ENCODE assay signal across 8 mouse cellular contexts in genomic region chr4:155094565-155094964, GRCm38 (mm10). TPM values are rescaled to one million over a fixed set of nuclear protein-coding genes. Genes with fewer than 3 reads are reported as not detected.
DNase-seq lines count a peak whose midpoint lies in the region; ATAC-seq and TF ChIP-seq lines count a peak whose summit lies in the region.

No protein-coding gene starts in this region.

- H3K9ac ChIP-seq in ES-E14 (ENCODE audit: insufficient read depth, low read depth, low read length, poor library complexity, severe bottlenecking) = no peak overlapping the region
- no peak overlapping the region for H3K9ac ChIP-seq in midbrain, embryonic 16.5 days (ENCODE audit: low read depth, low read length)

- H3K27ac ChIP-seq in gastrocnemius, adult 2 months = no peak overlapping the region
- H3K27ac ChIP-seq in ES-E14 (ENCODE audit: insufficient read depth, low read depth, low read length, poor library complexity, severe bottlenecking) = no peak overlapping the region
- H3K27ac ChIP-seq in midbrain, embryonic 16.5 days (ENCODE audit: low read length) = no peak overlapping the region

- peaks cover 0 to 2% of the 10 kb centered on the region in 2 experiments; a peak in 3 of 4 replicates for H3K4me1 ChIP-seq in ES-E14 (ENCODE audit: control insufficient read depth in 2 of 2, insufficient read depth in 2 of 2, low read length in 2 of 2, poor library complexity in 1 of 2)
- 0 out of 2 replicates have a peak, but pooled peaks cover 3% of the 10 kb centered on the region for H3K4me1 ChIP-seq in midbrain, embryonic 16.5 days (ENCODE audit: control insufficient read depth, insufficient read depth, low read length)

- no peaks in the 10 kb centered on the region for H3K27me3 ChIP-seq in midbrain, embryonic 16.5 days (ENCODE audit: control insufficient read depth, insufficient read depth, low read depth, low read length)

- peak; percentile 58 for DNase-seq in gastrocnemius, adult 2 months
- DNase-seq in gastrocnemius, postnatal 36 days = no peak
- peak; percentile 51 for DNase-seq in ES-E14 (ENCODE audit: low read depth, low spot score)
- peak; percentile 61 to 71 for DNase-seq in cerebellum, postnatal 25 days
- DNase-seq in heart, postnatal 14 days = peak; percentile 54 to 63
- DNase-seq in liver = peak; percentile 61
- peak; percentile 26 to 44 for DNase-seq in thymus, adult 18-20 months

- peak; percentile 40; the same call in 1 of the 2 replicates for ATAC-seq in midbrain, embryonic 16.5 days

- no peak overlapping the region for H3K4me2 ChIP-seq in midbrain, embryonic 16.5 days (ENCODE audit: low read length)

- TF ChIP-seq CTCF in gastrocnemius, adult 2 months (IDR thresholded peaks at IDR 0.05) = peak; percentile 71

- no peak overlapping the region for H3K4me3 ChIP-seq in gastrocnemius, adult 2 months
- no peak overlapping the region for H3K4me3 ChIP-seq in ES-E14 (ENCODE audit: insufficient read depth in 1 of 2, low read depth in 1 of 2, low read length in 2 of 2, poor library complexity in 1 of 2, severe bottlenecking in 1 of 2)
- H3K4me3 ChIP-seq in midbrain, embryonic 16.5 days (ENCODE audit: low read depth, low read length) = no peak overlapping the region

- H3K36me3 ChIP-seq in ES-E14 (ENCODE audit: control insufficient read depth, insufficient read depth, low read length, poor library complexity, severe bottlenecking) = peaks cover 2% of the 10 kb centered on the region; the same call in 1 of the 2 replicates
- 0 out of 2 replicates have a peak, but pooled peaks cover 2% of the 10 kb centered on the region for H3K36me3 ChIP-seq in midbrain, embryonic 16.5 days (ENCODE audit: control insufficient read depth, insufficient read depth, low read length)

- in situ Hi-C loops in ES-E14 (cut with MboI; ENCODE audit: low sequenced_read_pairs in 2 of 2, unreplicated experiment in 2 of 2) = loop anchor here (5.0 kb wide), 1 partner anchor 153 kb away; the partner anchor contains the start of gene Faap20 (in 2 of the 2)

- intact Hi-C loops in gastrocnemius, adult 2 months (cut with DNase I) = no loop called here
- intact Hi-C loops in gastrocnemius, postnatal 36 days (cut with DNase I) = loop anchor here (2.0 kb wide), 1 partner anchor 214 kb away; no protein-coding TSS in a partner anchor
- intact Hi-C loops in heart, postnatal 14 days (cut with DNase I) = loop anchor here (2.0 kb wide), 1 partner anchor 214 kb away; no protein-coding TSS in a partner anchor

- H3K9me3 ChIP-seq in ES-E14 (ENCODE audit: control insufficient read depth, insufficient read depth, low read depth, low read length) = no peaks in the 10 kb centered on the region
- H3K9me3 ChIP-seq in midbrain, embryonic 16.5 days (replicated peaks; ENCODE audit: control insufficient read depth, low read length, poor library complexity, severe bottlenecking) = no peaks in the 10 kb centered on the region

- 72% methylated on average over 3 of the region's 3 CpGs for WGBS in midbrain, embryonic 16.5 days

TF ChIP-seq in ES-E14, 5 proteins besides CTCF, POLR2A, EP300 and RAD21:
- no peak for TF ChIP-seq ZC3H11A (IDR thresholded peaks at IDR 0.05; ENCODE audit: borderline replicate concordance, low read depth, low read length)
- TF ChIP-seq HCFC1 (IDR thresholded peaks at IDR 0.05; ENCODE audit: borderline replicate concordance, insufficient read depth, low read length) = no peak
- no peak for TF ChIP-seq ZNF384 (IDR thresholded peaks at IDR 0.05; ENCODE audit: low read depth, low read length)
- no peak for TF ChIP-seq CHD2 (IDR thresholded peaks at IDR 0.05; ENCODE audit: low read depth, low read length)
- TF ChIP-seq MAFK (IDR thresholded peaks at IDR 0.05; ENCODE audit: insufficient read depth, low read depth, low read length) = no peak

RNA-seq across cellular contexts. Expression of gene Morn1, which starts 8.2 kb away (rescaled TPM):
- total RNA-seq in gastrocnemius, adult 2 months (2021) = 1 to 10 TPM; 1.3 TPM
- 1 to 10 TPM; 1.5 to 1.8 TPM for total RNA-seq in gastrocnemius, postnatal 36 days (2021)
- total RNA-seq in ES-E14 (2012; rRNA removed) = 3.4 and 3.9 TPM in 2 replicates
- total RNA-seq in heart, postnatal 14 days (2021) = 1 to 10 TPM; 1.4 to 3.8 TPM
- polyA plus RNA-seq in midbrain, embryonic 16.5 days (2015; fragmentation: Nextera tagmentation; extraction: Ambion mirVana) = 7.3 and 8.9 TPM in 2 replicates

RNA-seq across cellular contexts. Expression of gene Rer1, which starts 8.4 kb away (rescaled TPM):
- total RNA-seq in gastrocnemius, adult 2 months (2021) = 10 to 100 TPM; 54.8 to 59.3 TPM
- 10 to 100 TPM; 46.1 to 50.3 TPM for total RNA-seq in gastrocnemius, postnatal 36 days (2021)
- 161 and 162 TPM in 2 replicates for total RNA-seq in ES-E14 (2012; rRNA removed)
- total RNA-seq in heart, postnatal 14 days (2021) = 10 to 100 TPM; 66.6 to 67.8 TPM
- 121 and 124 TPM in 2 replicates for polyA plus RNA-seq in midbrain, embryonic 16.5 days (2015; fragmentation: Nextera tagmentation; extraction: Ambion mirVana)

RNA-seq across cellular contexts. Expression of gene Pex10, which starts 27.7 kb away (rescaled TPM):
- total RNA-seq in gastrocnemius, adult 2 months (2021) = 10 to 100 TPM; 12.9 to 17.9 TPM
- total RNA-seq in gastrocnemius, postnatal 36 days (2021) = 10 to 100 TPM; 11.9 to 13.2 TPM
- 38.6 and 61.3 TPM in 2 replicates for total RNA-seq in ES-E14 (2012; rRNA removed)
- total RNA-seq in heart, postnatal 14 days (2021) = 10 to 100 TPM; 18.3 to 19.6 TPM
- polyA plus RNA-seq in midbrain, embryonic 16.5 days (2015; fragmentation: Nextera tagmentation; extraction: Ambion mirVana) = 22.2 and 22.8 TPM in 2 replicates

RNA-seq across cellular contexts. Expression of gene Plch2, which starts 38.0 kb away (rescaled TPM):
- total RNA-seq in gastrocnemius, adult 2 months (2021) = under 1 TPM in 1 of 2 experiments, not detected in 1; 0.38 TPM
- total RNA-seq in gastrocnemius, postnatal 36 days (2021) = under 1 TPM; 0.26 to 0.47 TPM
- total RNA-seq in ES-E14 (2012; rRNA removed) = 0.94 and 2.5 TPM in 2 replicates
- total RNA-seq in heart, postnatal 14 days (2021) = under 1 TPM in 1 of 2 experiments, not detected in 1; 0.17 TPM
- polyA plus RNA-seq in midbrain, embryonic 16.5 days (2015; fragmentation: Nextera tagmentation; extraction: Ambion mirVana) = 23.3 and 25.4 TPM in 2 replicates

Comparison
In these comparisons a context has a peak if more than half of its experiments do, and no peak if none do; other contexts are left out.
1. DNase-seq: peak in gastrocnemius, adult 2 months (single experiment), ES-E14 (single experiment), cerebellum, postnatal 25 days (2 of 2), heart, postnatal 14 days (2 of 2), liver (single experiment) and thymus, adult 18-20 months (2 of 2); none in gastrocnemius, postnatal 36 days (0 of 2).